Mouse (Mus musculus): ENCODE results near the gene Rprd1b. TPM values are rescaled to one million over a fixed set of nuclear protein-coding genes. Genes with fewer than 3 reads are reported as not detected.
A peak's percentile ranks its signal among the peaks of the same experiment; 100 is the strongest.

Gene Rprd1b
- not detected in 2 replicates for polyA plus RNA-seq (2012; ENCODE audit: insufficient read depth, insufficient read length, low replicate concordance, missing spikeins)

GRCm38 (mm10) chr2:158028354-158028863, at the start of gene Rprd1b, which contains the start of gene Tti1:
Gene Rprd1b, plus strand, starts transcription at chr2:158028497.
Gene Tti1, minus strand, starts transcription at chr2:158028433.
- Histone ChIP-seq H3K4me3 (ENCODE audit: insufficient read depth, low read depth, low read length) (peak within 1 kb of the TSS; percentile 65), H3K4me1 (ENCODE audit: control insufficient read depth, insufficient read depth, low read length) (peaks cover 9% of the 10 kb centered on the region), H3K27ac (ENCODE audit: insufficient read depth, low read depth, low read length) (peak within 1 kb of the TSS; percentile 90)
- under 1% methylated on average over 52 of the region's 52 CpGs for WGBS
- TF ChIP-seq CTCF (IDR thresholded peaks at IDR 0.05; ENCODE audit: insufficient read depth, low read depth, low read length) (no peak), POLR2A (IDR thresholded peaks at IDR 0.05; ENCODE audit: insufficient read depth, low read depth, low read length) (peak; percentile 57)

GRCm38 (mm10) chr2:157979241-157979640, 49.1 kb upstream of the Rprd1b start:
- peaks cover 14% of the 10 kb centered on the region for H3K4me1 ChIP-seq (ENCODE audit: control insufficient read depth, insufficient read depth, low read length)
- no peak for TF ChIP-seq CTCF (IDR thresholded peaks at IDR 0.05; ENCODE audit: insufficient read depth, low read depth, low read length)
- TF ChIP-seq POLR2A (IDR thresholded peaks at IDR 0.05; ENCODE audit: insufficient read depth, low read depth, low read length): no peak
- WGBS: 87% methylated on average over 5 of the region's 5 CpGs
- H3K27ac ChIP-seq (ENCODE audit: insufficient read depth, low read depth, low read length): no peak overlapping the region
- H3K4me3 ChIP-seq (ENCODE audit: insufficient read depth, low read depth, low read length): no peak overlapping the region

DNA sequence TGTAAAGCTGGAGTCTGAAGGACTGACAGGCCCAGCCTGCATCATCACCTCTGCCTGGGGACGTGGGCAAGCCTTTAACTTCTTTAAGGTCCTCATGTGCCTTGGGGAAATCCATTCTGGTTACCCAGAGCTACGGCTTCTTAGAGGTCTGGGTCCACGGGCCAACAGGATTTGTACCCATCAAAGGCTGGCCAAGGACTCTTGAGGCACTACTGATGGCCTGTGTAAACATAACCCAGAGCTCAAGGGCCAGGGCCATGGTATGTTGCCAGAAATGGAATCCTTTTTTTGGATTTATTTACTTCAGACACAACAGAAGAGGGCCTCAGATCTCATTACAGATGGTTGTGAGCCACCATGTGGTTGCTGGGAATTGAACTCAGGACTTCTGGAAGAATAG, 45.6 kb upstream of the Rprd1b start:
- Histone ChIP-seq H3K4me1 (ENCODE audit: control insufficient read depth, insufficient read depth, low read length) (peaks cover 15% of the 10 kb centered on the region), H3K27ac (ENCODE audit: insufficient read depth, low read depth, low read length) (no peak overlapping the region), H3K4me3 (ENCODE audit: insufficient read depth, low read depth, low read length) (no peak overlapping the region)
- 88% methylated on average over 3 of the region's 3 CpGs for WGBS
- TF ChIP-seq CTCF (IDR thresholded peaks at IDR 0.05; ENCODE audit: insufficient read depth, low read depth, low read length): no peak

DNA sequence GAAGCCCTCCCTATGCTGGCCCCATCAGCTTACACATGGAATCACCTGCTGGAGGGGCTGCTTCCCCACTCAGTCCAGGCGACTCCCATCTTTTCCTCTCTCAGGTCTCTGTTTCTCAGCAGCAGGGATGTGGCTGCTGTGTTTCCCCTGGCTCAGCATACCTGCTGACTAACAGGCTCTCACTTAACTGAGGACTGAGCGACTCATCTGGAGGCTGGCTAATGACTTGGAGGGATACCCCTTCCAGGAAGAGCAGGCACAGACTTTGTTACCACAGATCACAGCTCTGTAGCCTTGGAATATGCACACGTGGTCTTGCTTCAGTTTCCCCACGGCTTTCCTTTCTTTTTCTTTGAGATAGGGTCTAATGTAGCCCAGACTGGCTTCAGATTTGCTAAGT, 45.0 kb upstream of the Rprd1b start:
- WGBS: 81% methylated on average over 4 of the region's 4 CpGs
- Histone ChIP-seq H3K4me3 (ENCODE audit: insufficient read depth, low read depth, low read length) (no peak overlapping the region), H3K27ac (ENCODE audit: insufficient read depth, low read depth, low read length) (no peak overlapping the region), H3K4me1 (ENCODE audit: control insufficient read depth, insufficient read depth, low read length) (peaks cover 15% of the 10 kb centered on the region)
- TF ChIP-seq CTCF (IDR thresholded peaks at IDR 0.05; ENCODE audit: insufficient read depth, low read depth, low read length) (no peak), POLR2A (IDR thresholded peaks at IDR 0.05; ENCODE audit: insufficient read depth, low read depth, low read length) (no peak)

DNA sequence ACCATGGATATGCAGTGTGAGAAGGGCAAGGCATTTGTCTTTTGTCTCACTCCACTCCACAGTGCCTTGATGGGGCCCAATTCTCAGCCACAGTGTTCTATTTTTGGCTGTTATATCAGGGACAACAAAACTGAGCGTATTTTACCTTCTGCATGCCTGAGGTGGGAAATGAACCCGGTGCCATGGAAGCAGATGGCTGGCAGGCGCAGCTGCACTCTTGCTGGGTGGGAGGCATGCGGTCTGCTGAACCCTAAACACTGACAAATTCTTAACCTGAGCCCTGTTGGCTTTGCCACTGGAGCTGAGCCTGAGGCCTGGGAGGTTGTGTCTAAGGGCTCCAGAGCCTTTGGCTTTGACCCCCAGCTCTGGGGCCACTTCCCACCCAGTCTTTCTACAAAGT, 42.7 kb upstream of the Rprd1b start:
- H3K27ac ChIP-seq (ENCODE audit: insufficient read depth, low read depth, low read length): peak overlapping the region; percentile 32; the same call in 1 of the 2 replicates
- TF ChIP-seq CTCF (IDR thresholded peaks at IDR 0.05; ENCODE audit: insufficient read depth, low read depth, low read length) (no peak), POLR2A (IDR thresholded peaks at IDR 0.05; ENCODE audit: insufficient read depth, low read depth, low read length) (no peak)
- H3K4me1 ChIP-seq (ENCODE audit: control insufficient read depth, insufficient read depth, low read length): peaks cover 18% of the 10 kb centered on the region
- 60% methylated on average over 4 of the region's 4 CpGs for WGBS
- H3K4me3 ChIP-seq (ENCODE audit: insufficient read depth, low read depth, low read length): no peak overlapping the region

GRCm38 (mm10) chr2:157986235-157986634, 42.1 kb upstream of the Rprd1b start:
- TF ChIP-seq CTCF (IDR thresholded peaks at IDR 0.05; ENCODE audit: insufficient read depth, low read depth, low read length): no peak
- no peak for TF ChIP-seq POLR2A (IDR thresholded peaks at IDR 0.05; ENCODE audit: insufficient read depth, low read depth, low read length)

DNA sequence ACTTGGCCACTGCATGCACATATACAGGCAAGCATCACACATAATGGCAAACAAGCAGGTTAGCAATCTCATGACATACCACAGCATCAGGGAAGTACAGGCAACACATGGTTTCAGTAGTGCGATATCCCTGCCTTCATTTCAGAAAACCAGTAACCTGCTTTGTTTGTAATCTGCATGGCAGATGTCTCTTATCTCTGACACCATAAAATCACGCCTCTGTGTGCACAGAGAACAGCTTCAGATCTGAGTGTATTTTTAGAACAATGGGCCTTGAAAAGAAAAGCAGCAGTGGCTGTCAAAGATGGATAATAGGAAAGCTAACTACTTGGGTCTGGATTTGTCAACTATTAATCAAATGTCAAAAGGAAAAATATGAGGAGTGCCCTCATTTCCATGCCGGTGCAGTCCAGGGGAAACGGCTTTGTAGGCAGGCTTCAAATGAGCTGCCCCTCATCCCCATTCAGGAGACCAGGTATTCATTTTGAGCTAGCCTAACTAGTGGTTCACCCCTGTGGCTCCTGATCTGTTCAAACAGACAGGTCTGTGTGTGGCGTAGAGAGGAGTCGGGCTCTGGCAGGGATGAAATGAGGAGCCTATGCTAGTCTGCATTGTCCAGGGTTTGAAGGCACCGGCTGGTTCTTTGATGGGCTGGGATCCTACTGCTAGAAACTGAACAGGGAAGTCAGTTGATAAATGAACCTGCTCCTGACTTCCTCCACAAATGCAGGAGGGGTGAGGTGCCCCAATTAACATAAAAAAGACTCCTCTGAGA, 39.7 kb upstream of the Rprd1b start:
- Histone ChIP-seq H3K27ac (ENCODE audit: insufficient read depth, low read depth, low read length) (no peak overlapping the region), H3K4me3 (ENCODE audit: insufficient read depth, low read depth, low read length) (no peak overlapping the region), H3K4me1 (ENCODE audit: control insufficient read depth, insufficient read depth, low read length) (peaks cover 20% of the 10 kb centered on the region)
- no peak for TF ChIP-seq POLR2A (IDR thresholded peaks at IDR 0.05; ENCODE audit: insufficient read depth, low read depth, low read length)
- no peak for TF ChIP-seq CTCF (IDR thresholded peaks at IDR 0.05; ENCODE audit: insufficient read depth, low read depth, low read length)
- WGBS: 77% methylated on average over 7 of the region's 7 CpGs

More at GRCm38 (mm10) chr2:157986235-157986634, 42.1 kb upstream of the Rprd1b start:
- Histone ChIP-seq H3K4me1 (ENCODE audit: control insufficient read depth, insufficient read depth, low read length) (peaks cover 23% of the 10 kb centered on the region), H3K27ac (ENCODE audit: insufficient read depth, low read depth, low read length) (no peak overlapping the region), H3K4me3 (ENCODE audit: insufficient read depth, low read depth, low read length) (no peak overlapping the region)
- 79% methylated on average over 6 of the region's 6 CpGs for WGBS

GRCm38 (mm10) chr2:157989946-157990345, 38.4 kb upstream of the Rprd1b start:
- WGBS: 92% methylated on average over 2 of the region's 2 CpGs
- TF ChIP-seq CTCF (IDR thresholded peaks at IDR 0.05; ENCODE audit: insufficient read depth, low read depth, low read length) (no peak), POLR2A (IDR thresholded peaks at IDR 0.05; ENCODE audit: insufficient read depth, low read depth, low read length) (no peak)
- no peak overlapping the region for H3K27ac ChIP-seq (ENCODE audit: insufficient read depth, low read depth, low read length)
- no peak overlapping the region for H3K4me3 ChIP-seq (ENCODE audit: insufficient read depth, low read depth, low read length)
- H3K4me1 ChIP-seq (ENCODE audit: control insufficient read depth, insufficient read depth, low read length): peaks cover 20% of the 10 kb centered on the region

DNA sequence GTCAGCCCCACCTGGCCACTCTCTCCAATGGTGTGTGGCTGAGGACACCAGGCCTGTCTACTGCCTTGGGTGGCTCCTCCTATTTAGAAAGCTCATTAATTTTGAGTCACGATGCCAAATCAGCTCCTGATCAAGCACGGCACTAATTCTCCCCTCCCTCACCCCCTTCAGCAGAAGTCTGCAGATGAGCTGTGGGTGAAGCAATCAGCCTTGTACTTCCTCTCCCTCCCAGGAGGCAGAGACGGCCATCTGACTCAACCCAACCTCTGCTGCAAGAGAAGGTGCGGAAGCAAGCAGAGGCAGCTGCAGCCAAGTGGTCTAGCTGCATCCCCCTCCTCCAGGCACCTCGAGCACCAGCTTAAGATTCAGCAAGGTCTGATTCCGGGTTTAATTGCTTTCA, 37.3 kb upstream of the Rprd1b start:
- TF ChIP-seq CTCF (IDR thresholded peaks at IDR 0.05; ENCODE audit: insufficient read depth, low read depth, low read length) (no peak), POLR2A (IDR thresholded peaks at IDR 0.05; ENCODE audit: insufficient read depth, low read depth, low read length) (no peak)
- WGBS: 51% methylated on average over 6 of the region's 6 CpGs
- no peak overlapping the region for H3K27ac ChIP-seq (ENCODE audit: insufficient read depth, low read depth, low read length)

More for the DNA sequence above, 37.3 kb upstream of the Rprd1b start:
- H3K4me1 ChIP-seq (ENCODE audit: control insufficient read depth, insufficient read depth, low read length): peaks cover 11% of the 10 kb centered on the region
- no peak overlapping the region for H3K4me3 ChIP-seq (ENCODE audit: insufficient read depth, low read depth, low read length)
